Mouse (Mus musculus) fibroblast of lung, adult 2 months (primary cell): ENCODE results near the gene Olfr1188.
"Not testable (repeated sequence)": the region's sequence is repeated elsewhere in the genome, so short reads cannot be mapped to it uniquely, and the experiment has no call there.

Experiments used
- DNase-seq: peaks from one replicate; pipeline ENCODE4 v3.0.0-alpha.2; 2011; ENCODE audit warnings: low read depth

The Olfr1188 gene

GRCm38 (mm10) chr2:88556635-88557034 is at the start of gene Olfr1188:
Olfr1188 (plus strand) TSS chr2:88556935.
- no peak for DNase-seq

DNA sequence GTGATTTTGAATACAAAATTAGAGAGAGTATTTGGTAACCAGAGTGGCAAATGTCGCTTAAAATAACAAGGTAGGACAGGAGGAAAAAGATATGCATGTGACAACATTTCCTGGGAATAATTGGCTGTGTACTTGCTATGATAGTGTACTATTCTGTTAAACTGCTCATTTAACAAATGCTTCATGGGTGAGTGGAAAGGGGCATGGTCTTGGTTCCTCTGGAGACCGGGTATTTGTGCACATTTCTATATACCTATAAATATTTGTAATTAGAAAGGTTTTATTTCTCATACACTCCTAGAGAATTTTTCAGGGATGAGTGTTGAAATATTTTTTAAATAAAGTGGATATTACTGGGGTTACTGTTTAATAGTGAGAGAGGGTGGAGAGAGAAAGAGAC is 38.5 kb upstream of the Olfr1188 start, which contains the start of gene Olfr1186:
Gene Olfr1186 (plus strand): TSS at position 301 of the 400 bp plus-strand sequence.
- no peak for DNase-seq

- no peak for DNase-seq
These were observed 31.0 kb upstream of the Olfr1188 start for GRCm38 (mm10) chr2:88525720-88526119.

DNA sequence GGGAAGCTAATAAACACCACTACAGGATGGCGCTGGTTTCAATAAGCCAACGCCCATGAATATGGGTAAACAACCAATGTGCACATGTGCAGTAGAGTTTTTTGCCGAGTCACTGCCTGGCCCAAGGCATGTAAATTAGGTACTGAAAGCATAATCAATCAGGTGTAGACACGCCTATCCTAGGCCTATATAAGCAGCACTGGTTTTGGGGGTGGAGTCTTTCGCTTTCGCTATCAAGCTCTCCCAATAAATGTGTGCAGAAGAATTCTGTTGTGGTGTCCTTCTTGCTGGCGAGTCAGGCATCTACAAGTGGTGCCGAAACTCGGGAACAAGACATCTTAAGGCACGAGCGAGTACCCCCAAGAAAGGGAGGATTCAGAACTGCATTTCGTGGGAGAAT is 16.0 kb downstream of the Olfr1188 start:
- DNase-seq = not testable (repeated sequence)

DNA sequence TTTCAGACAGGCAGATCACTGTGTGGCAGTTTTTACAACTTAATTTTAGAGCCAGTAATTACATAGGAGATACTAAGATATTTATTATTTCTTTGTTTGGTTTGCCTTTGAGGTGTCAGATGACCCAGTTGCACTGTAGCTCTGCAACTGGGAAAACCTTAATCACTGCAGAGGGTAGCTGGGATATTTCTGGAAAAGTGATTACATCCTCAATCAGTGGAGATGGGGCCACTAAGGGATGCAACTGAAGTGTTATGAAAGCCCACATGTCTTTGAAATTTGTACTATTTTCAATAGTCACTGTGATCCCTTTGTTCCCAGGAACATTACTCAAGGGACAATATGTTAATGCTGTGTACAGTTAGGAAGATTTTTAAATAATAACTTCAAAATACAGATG is 29.4 kb downstream of the Olfr1188 start, which contains the start of gene Olfr1189:
Gene Olfr1189 (plus strand): TSS at position 301 of the 400 bp plus-strand sequence.
- no peak for DNase-seq
